8 mouse cellular contexts compared by ENCODE assay signal in the genomic region with DNA sequence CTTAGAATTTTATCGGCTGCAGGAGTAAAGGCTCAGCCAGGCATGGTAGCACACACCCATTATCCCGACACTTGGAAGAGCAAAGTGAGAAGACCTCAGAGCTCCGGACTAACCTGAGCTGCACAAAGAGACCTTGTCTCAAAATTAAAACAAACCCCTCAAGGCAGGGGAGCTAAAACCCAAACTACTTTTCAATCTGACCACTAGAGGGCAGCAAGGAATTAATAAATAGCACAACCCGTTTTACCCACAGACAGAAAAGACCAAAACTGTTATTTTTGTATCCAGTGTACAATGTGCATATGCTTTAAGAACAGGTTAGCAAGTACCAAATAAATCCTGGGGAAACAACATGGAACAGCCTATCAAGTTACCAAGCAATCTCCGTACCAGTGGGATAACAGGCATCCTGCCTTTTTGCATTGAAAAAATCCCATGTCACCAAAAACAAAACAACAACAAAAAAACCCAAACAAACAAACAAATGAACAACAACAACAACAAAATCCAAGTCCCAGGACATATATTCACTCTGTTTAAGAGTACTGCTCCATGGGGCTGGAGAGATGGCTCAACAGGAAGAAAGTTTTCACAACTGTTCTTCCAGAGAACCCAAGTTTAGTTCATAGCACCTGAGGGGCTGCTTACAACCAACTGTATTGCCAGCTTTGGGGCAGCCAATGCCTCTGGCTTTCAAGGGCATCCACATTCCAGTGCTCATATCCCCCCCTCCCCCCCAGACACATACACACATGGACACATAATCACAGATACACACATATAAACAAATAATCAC. TPM values are rescaled to one million over a fixed set of nuclear protein-coding genes. Genes with fewer than 3 reads are reported as not detected.
A peak's percentile ranks its signal among the peaks of the same experiment; 100 is the strongest.
DNase-seq lines count a peak whose midpoint lies in the region; ATAC-seq and TF ChIP-seq lines count a peak whose summit lies in the region.

No protein-coding gene starts in this region.

- H3K4me3 ChIP-seq in heart, postnatal 0 days (ENCODE audit: low read depth, low read length) = no peak overlapping the region
- H3K4me3 ChIP-seq in heart, embryonic 12.5 days = no peak overlapping the region

- no peak overlapping the region for H3K9ac ChIP-seq in heart, postnatal 0 days (replicated peaks; ENCODE audit: low read depth, low read length)
- no peak overlapping the region for H3K9ac ChIP-seq in heart, embryonic 12.5 days

- peak; percentile 46 for DNase-seq in heart, postnatal 0 days (ENCODE audit: low spot score)
- peak; percentile 77 for DNase-seq in 3T3-L1 (ENCODE audit: low read depth, low spot score)
- DNase-seq in MN1 (ENCODE audit: low spot score) = peak; percentile 71
- peak; percentile 47 for DNase-seq in embryo, embryonic 11.5 days (ENCODE audit: low read depth, low spot score)
- DNase-seq in lung, postnatal 25 days (ENCODE audit: low spot score) = peak; percentile 32
- DNase-seq in urinary bladder, postnatal 14 days (ENCODE audit: low spot score) = no peak
- no peak for DNase-seq in right cerebral cortex, postnatal 4 days

- no peak for ATAC-seq in heart, postnatal 0 days (ENCODE audit: insufficient read depth, low read depth)
- ATAC-seq in heart, embryonic 12.5 days (ENCODE audit: insufficient number of reproducible peaks, low FRiP score) = no peak

- H3K27me3 ChIP-seq in heart, postnatal 0 days (ENCODE audit: control insufficient read depth, insufficient read depth, low read length) = no peaks in the 10 kb centered on the region
- H3K27me3 ChIP-seq in heart, embryonic 12.5 days (replicated peaks) = no peaks in the 10 kb centered on the region

- H3K27ac ChIP-seq in heart, postnatal 0 days (ENCODE audit: low read depth) = no peak overlapping the region
- H3K27ac ChIP-seq in heart, embryonic 12.5 days (ENCODE audit: poor library complexity, severe bottlenecking) = no peak overlapping the region

- 43% methylated on average over 5 of the region's 5 CpGs for WGBS in heart, postnatal 0 days
- 40% methylated on average over 5 of the region's 5 CpGs for WGBS in heart, embryonic 12.5 days

- no peak overlapping the region for H3K4me2 ChIP-seq in heart, postnatal 0 days (ENCODE audit: low read depth, low read length)
- no peak overlapping the region for H3K4me2 ChIP-seq in heart, embryonic 12.5 days

- peak; percentile 71 for TF ChIP-seq CTCF in heart, postnatal 0 days (IDR thresholded peaks at IDR 0.05; ENCODE audit: low read depth)

- no peaks in the 10 kb centered on the region for H3K9me3 ChIP-seq in heart, postnatal 0 days (replicated peaks; ENCODE audit: control insufficient read depth, low read length)
- no peaks in the 10 kb centered on the region for H3K9me3 ChIP-seq in heart, embryonic 12.5 days (replicated peaks)

- no peak for TF ChIP-seq EP300 in heart, postnatal 0 days (IDR thresholded peaks at IDR 0.05; ENCODE audit: low read depth)

- H3K4me1 ChIP-seq in heart, postnatal 0 days (ENCODE audit: control insufficient read depth, insufficient read depth) = no peaks in the 10 kb centered on the region
- H3K4me1 ChIP-seq in heart, embryonic 12.5 days (replicated peaks) = peaks cover 12% of the 10 kb centered on the region

- H3K36me3 ChIP-seq in heart, postnatal 0 days (replicated peaks; ENCODE audit: control insufficient read depth, insufficient read depth, low read length) = no peaks in the 10 kb centered on the region
- no peaks in the 10 kb centered on the region for H3K36me3 ChIP-seq in heart, embryonic 12.5 days

RNA-seq across cellular contexts. Expression of a gene that starts 53.1 kb away (rescaled TPM):
- total RNA-seq in heart, postnatal 0 days (2014; rRNA removed; ENCODE audit: low replicate concordance) = 2.8 and 4.4 TPM in 2 replicates
- 2.6 and 3.1 TPM in 2 replicates for polyA plus RNA-seq in heart, postnatal 0 days (2015; fragmentation: Nextera tagmentation; extraction: Ambion mirVana)
- 15.8 and 18.2 TPM in 2 replicates for polyA plus RNA-seq in heart, embryonic 12.5 days (2016; fragmentation: Nextera tagmentation; extraction: Ambion mirVana)

Comparison
In these comparisons a context has a peak if more than half of its experiments do, and no peak if none do; other contexts are left out.
1. DNase-seq: peak in heart, postnatal 0 days (single experiment), 3T3-L1 (single experiment), MN1 (single experiment), embryo, embryonic 11.5 days (single experiment) and lung, postnatal 25 days (single experiment); none in urinary bladder, postnatal 14 days (single experiment) and right cerebral cortex, postnatal 4 days (single experiment).